Mouse (Mus musculus) kidney, adult 2 months (tissue): Measurements from ENCODE around the gene Ung. TPM values are rescaled to one million over a fixed set of nuclear protein-coding genes. Genes with fewer than 3 reads are reported as not detected.

ENCODE experiments used
- DNase-seq: peaks from one replicate; pipeline ENCODE4 v3.0.0; 2021
- H3K27ac ChIP-seq: fragments of 200-500 bp; 2 replicates; pipeline ENCODE4 v1.5.1; 2012; ENCODE audit warnings: low read depth, low read length, control low read depth, inconsistent platforms; ENCODE audit not compliant: insufficient read depth
- H3K27me3 ChIP-seq: fragments of 200-500 bp; replicated peaks from 2 replicates; pipeline ENCODE4 v1.6.1; 2012; ENCODE audit warnings: mild to moderate bottlenecking, moderate library complexity, low read length, inconsistent platforms; ENCODE audit not compliant: control insufficient read depth, insufficient read depth
- H3K36me3 ChIP-seq: fragments of 200-500 bp; 2 replicates; pipeline ENCODE4 v1.6.1; 2012; ENCODE audit warnings: mild to moderate bottlenecking, moderate library complexity, low read length, inconsistent platforms; ENCODE audit not compliant: control insufficient read depth, insufficient read depth
- H3K4me1 ChIP-seq: fragments of 200-500 bp; 2 replicates; pipeline ENCODE4 v1.6.1; 2011; ENCODE audit warnings: low read length; ENCODE audit not compliant: control insufficient read depth, insufficient read depth
- H3K4me3 ChIP-seq: fragments of 200-500 bp; 2 replicates; pipeline ENCODE4 v1.5.1; 2011; ENCODE audit warnings: mild to moderate bottlenecking, low read depth, low read length, control low read depth; ENCODE audit not compliant: insufficient read depth
- CTCF ChIP-seq: fragments of 200-500 bp; conservative IDR thresholded peaks from 2 replicates; pipeline ENCODE4 v1.5.1; 2011; ENCODE audit warnings: low read depth, mild to moderate bottlenecking, control low read depth, low read length, moderate library complexity, mixed read lengths; ENCODE audit not compliant: insufficient read depth, insufficient read length
- POLR2A ChIP-seq: fragments of 200-500 bp; IDR thresholded peaks from one replicate; pipeline ENCODE4 v1.6.1; 2011; ENCODE audit warnings: low read depth, low read length, control low read depth
- WGBS: fragments of 180-500 bp; shearing (Covaris S2); methylation state at CpG from one replicate; pipeline ENCODE4 v1.1.7; 2018; 5-methylcytosine and 5-hydroxymethylcytosine counted together
- polyA plus RNA-seq: library from polyadenylated mRNA; depleted of rRNA; stranded (reverse); fragments of >200 nt; gene quantifications from 2 replicates; pipeline ENCODE4 v1.2.3, GENCODE M21; 2012; rRNA removed

Ung gene
- polyA plus RNA-seq = 2.6 and 3.7 TPM in 2 replicates

DNA sequence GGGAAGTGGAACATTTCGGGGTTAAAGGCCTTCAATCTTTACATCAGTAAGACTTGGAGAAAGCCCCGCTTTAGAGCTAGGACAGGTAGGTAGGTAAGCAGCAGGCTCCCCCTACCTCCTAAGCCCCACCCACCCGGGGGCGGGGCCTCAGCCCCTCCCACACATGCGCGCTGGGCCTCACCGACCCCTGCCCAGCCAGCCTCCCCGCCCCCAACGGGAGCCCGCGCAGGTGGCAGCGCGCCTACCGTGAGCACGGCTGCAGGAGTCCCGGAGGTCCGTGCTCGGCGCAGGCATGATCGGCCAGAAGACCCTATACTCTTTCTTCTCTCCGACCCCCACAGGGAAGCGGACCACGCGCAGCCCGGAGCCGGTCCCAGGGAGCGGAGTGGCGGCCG lies at the start of gene Ung:
Gene Ung, plus strand, starts transcription at position 176 of the 395 bp plus-strand sequence.
- no peak for TF ChIP-seq POLR2A
- no peak for TF ChIP-seq CTCF
- 0 out of 2 replicates have a peak, but pooled peaks cover 5% of the 10 kb centered on the region for H3K4me1 ChIP-seq
- WGBS = 2% methylated on average over 29 of the region's 29 CpGs
- DNase-seq = peak; percentile 43
- H3K27me3 ChIP-seq = no peaks in the 10 kb centered on the region
- peak within 1 kb of the TSS; percentile 59 for H3K27ac ChIP-seq
- no peaks in the 10 kb centered on the region for H3K36me3 ChIP-seq
- peak within 1 kb of the TSS; percentile 77 for H3K4me3 ChIP-seq

- no peaks in the 10 kb centered on the region for H3K4me1 ChIP-seq
- H3K36me3 ChIP-seq = no peaks in the 10 kb centered on the region
- H3K27me3 ChIP-seq = no peaks in the 10 kb centered on the region
- H3K27ac ChIP-seq = no peak overlapping the region
- no peak for DNase-seq
- TF ChIP-seq POLR2A (no peak), CTCF (no peak)
- no peak overlapping the region for H3K4me3 ChIP-seq
- 77% methylated on average over 14 of the region's 14 CpGs for WGBS
These were observed 44.7 kb upstream of the Ung start for GRCm38 (mm10) chr5:114085501-114085900.

- WGBS = 64% methylated on average over 12 of the region's 12 CpGs
- H3K27ac ChIP-seq = no peak overlapping the region
- no peak for DNase-seq
- H3K4me1 ChIP-seq = no peaks in the 10 kb centered on the region
- TF ChIP-seq CTCF = no peak
- no peak for TF ChIP-seq POLR2A
- H3K4me3 ChIP-seq = no peak overlapping the region
- no peaks in the 10 kb centered on the region for H3K27me3 ChIP-seq
- no peaks in the 10 kb centered on the region for H3K36me3 ChIP-seq
These were observed 42.2 kb upstream of the Ung start for GRCm38 (mm10) chr5:114087875-114088480.

DNA sequence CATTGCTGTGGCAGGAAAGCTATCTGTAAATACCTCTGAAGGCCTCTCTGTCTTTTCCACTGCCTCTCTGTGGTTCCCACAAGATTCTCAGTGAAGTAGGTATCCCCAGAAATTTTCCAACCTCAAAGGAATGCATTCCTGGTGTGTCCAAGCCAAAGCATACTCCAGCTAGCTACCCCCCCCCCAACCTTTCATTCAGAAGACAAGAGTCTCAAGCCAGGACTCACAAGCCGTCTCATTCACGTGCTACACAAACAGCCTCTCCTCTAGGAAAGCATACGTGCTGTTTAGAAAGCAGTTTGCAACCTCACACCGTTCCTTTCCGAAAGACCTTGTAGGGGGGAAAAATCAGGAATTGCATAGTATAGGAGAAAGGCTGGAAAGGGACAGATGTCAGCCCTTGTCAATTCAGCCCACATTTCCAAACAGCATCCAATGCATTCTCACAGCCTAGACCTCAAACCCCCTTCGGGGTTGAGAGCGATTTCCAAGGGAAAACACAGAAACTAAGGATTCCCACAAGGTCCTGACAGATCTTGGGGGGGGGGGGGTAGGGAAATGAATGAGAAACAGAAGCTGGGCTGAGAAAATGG lies 39.7 kb upstream of the Ung start:
- no peaks in the 10 kb centered on the region for H3K36me3 ChIP-seq
- H3K4me3 ChIP-seq = no peak overlapping the region
- H3K4me1 ChIP-seq = no peaks in the 10 kb centered on the region
- no peak overlapping the region for H3K27ac ChIP-seq
- WGBS = 36% methylated on average over 7 of the region's 7 CpGs
- TF ChIP-seq CTCF (no peak), POLR2A (no peak)
- no peak for DNase-seq
- no peaks in the 10 kb centered on the region for H3K27me3 ChIP-seq

GRCm38 (mm10) chr5:114091057-114091807 lies 39.0 kb upstream of the Ung start, which contains the start of gene Svop:
TSS of gene Svop (minus strand) at chr5:114091570.
- 4% methylated on average over 38 of the region's 40 CpGs for WGBS
- peak; percentile 73 for DNase-seq
- H3K4me3 ChIP-seq = no peak within 1 kb of the TSS

DNA sequence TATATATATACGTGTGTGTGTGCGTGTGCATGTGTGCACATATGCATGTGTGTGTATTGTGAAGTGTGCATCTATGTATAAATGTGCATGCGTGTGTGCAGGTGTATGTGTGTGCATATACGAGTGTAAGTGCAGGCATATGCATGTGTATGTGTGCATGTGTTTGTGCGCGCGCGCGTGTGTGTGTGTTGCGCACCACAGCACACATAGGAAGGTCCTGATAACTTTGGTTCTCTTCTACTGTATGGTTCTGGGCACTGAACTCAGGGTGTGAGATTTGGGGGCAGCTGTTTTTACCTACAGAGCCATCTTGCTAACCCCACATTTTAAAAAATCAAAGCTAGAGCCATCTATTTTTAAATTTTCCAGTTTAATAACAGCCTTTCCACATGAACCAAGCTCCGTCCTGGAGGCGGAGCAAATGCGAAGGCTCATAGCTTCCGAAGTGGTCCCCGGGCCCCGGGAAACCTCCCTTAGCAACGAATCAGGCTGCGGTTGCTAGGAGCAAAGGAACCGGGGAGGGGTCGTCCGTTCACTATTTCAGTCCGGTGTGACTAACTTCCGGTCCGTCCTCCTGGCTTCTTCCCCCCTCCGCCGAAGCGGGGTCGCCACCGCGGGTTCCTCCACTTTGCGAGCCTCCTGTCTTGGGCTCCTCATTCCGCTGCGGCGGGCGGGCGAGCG lies 30.3 kb upstream of the Ung start:
- H3K4me3 ChIP-seq = peak overlapping the region; percentile 73
- 7% methylated on average over 37 of the region's 37 CpGs for WGBS
- DNase-seq = peak; percentile 93
- TF ChIP-seq CTCF (no peak), POLR2A (no peak)
- H3K27ac ChIP-seq = no peak overlapping the region
- H3K27me3 ChIP-seq = no peaks in the 10 kb centered on the region
- H3K36me3 ChIP-seq = no peaks in the 10 kb centered on the region
- H3K4me1 ChIP-seq = peaks cover 5% of the 10 kb centered on the region; the same call in 1 of the 2 replicates

More at GRCm38 (mm10) chr5:114091057-114091807, 39.0 kb upstream of the Ung start, which contains the start of gene Svop:
- Histone ChIP-seq H3K4me1 (no peaks in the 10 kb centered on the region), H3K27me3 (no peaks in the 10 kb centered on the region), H3K27ac (no peak within 1 kb of the TSS), H3K36me3 (no peaks in the 10 kb centered on the region)
- no peak for TF ChIP-seq POLR2A
- no peak for TF ChIP-seq CTCF
